Mouse (Mus musculus): ENCODE data around the gene Sntg2. TPM values are rescaled to one million over a fixed set of nuclear protein-coding genes. Genes with fewer than 3 reads are reported as not detected.

The Sntg2 gene
- polyA plus RNA-seq, 1 experiment = not detected

DNA sequence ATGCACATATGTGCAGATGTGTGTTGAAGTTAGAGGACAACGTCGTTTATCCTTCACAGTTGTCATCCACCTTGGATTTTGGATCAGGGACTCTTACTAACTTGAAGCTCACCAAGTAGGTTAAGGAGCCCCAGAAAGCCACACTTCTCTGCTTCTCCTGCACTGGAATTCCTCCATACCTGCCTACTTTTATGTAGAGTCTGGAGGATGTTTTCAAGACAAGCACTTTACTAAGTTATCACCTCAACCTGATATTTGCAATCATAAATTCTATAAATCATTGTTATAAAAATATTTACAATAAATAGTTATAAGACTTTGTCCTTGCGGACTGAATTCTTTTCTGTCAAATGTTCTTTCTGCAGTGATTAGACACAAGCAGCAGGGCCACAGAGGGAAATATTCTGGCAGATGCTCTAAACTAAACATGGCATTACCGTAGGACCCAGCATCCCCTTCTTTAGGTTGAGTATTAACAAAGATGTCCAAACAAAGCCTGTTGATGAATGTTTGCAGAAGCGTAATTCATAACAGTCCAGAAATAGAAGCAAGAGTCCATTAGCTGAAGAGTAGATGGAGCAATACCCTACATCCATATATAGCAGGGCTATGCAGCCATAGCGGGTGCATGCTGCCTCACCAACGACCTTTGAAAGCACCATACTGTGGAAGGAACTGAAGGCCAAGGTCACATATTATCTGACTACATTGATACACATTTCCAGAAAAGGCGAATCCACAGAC lies 100.8 kb downstream of the Sntg2 start:
- no peaks in the 10 kb centered on the region for H3K79me2 ChIP-seq (ENCODE audit: control insufficient read depth, insufficient read depth)
- H3K27me3 ChIP-seq (ENCODE audit: control insufficient read depth, insufficient read depth, insufficient read length) = no peaks in the 10 kb centered on the region
- TF ChIP-seq USF1 (IDR thresholded peaks at IDR 0.05; ENCODE audit: low read depth) (no peak), TCF3 (IDR thresholded peaks at IDR 0.05; ENCODE audit: insufficient read length, low read depth) (no peak), MYOG (IDR thresholded peaks at IDR 0.05; ENCODE audit: control insufficient read depth in 1 of 3, insufficient read depth in 1 of 3, insufficient read length in 2 of 3, low read depth in 2 of 3) (no peak), CEBPB (IDR thresholded peaks at IDR 0.05; ENCODE audit: insufficient read depth, poor library complexity, severe bottlenecking) (no peak), MYOD1 (IDR thresholded peaks at IDR 0.05; ENCODE audit: control insufficient read depth in 1 of 3, insufficient read length in 2 of 3, low read depth in 2 of 3) (no peak), MAX (IDR thresholded peaks at IDR 0.05; ENCODE audit: low read depth) (no peak), POLR2AphosphoS2 (IDR thresholded peaks at IDR 0.05; ENCODE audit: insufficient read length, low read depth) (no peak), E2F4 (IDR thresholded peaks at IDR 0.05; ENCODE audit: insufficient read depth) (no peak), REST (IDR thresholded peaks at IDR 0.05; ENCODE audit: insufficient read depth, insufficient read length) (no peak), TCF12 (IDR thresholded peaks at IDR 0.05; ENCODE audit: insufficient read depth, poor library complexity, severe bottlenecking) (no peak), SRF (IDR thresholded peaks at IDR 0.05; ENCODE audit: control insufficient read depth, insufficient read length, low read depth) (no peak), POLR2A (IDR thresholded peaks at IDR 0.05; ENCODE audit: insufficient read length, low read depth) (no peak)
- no peak overlapping the region for H3ac ChIP-seq (ENCODE audit: control insufficient read depth, insufficient read length)
- no peak overlapping the region for H3K4me3 ChIP-seq
- no peak overlapping the region for H3K4me2 ChIP-seq (ENCODE audit: low read depth)
- H3K36me3 ChIP-seq (ENCODE audit: control insufficient read depth, insufficient read depth) = no peaks in the 10 kb centered on the region

- H3K36me3 ChIP-seq (ENCODE audit: control insufficient read depth, insufficient read depth) = no peaks in the 10 kb centered on the region
- no peaks in the 10 kb centered on the region for H3K79me2 ChIP-seq (ENCODE audit: control insufficient read depth, insufficient read depth)
- H3ac ChIP-seq (ENCODE audit: control insufficient read depth, insufficient read length) = no peak overlapping the region
- no peak for TF ChIP-seq TCF12 (IDR thresholded peaks at IDR 0.05; ENCODE audit: insufficient read depth, poor library complexity, severe bottlenecking)
- no peak for TF ChIP-seq MAX (IDR thresholded peaks at IDR 0.05; ENCODE audit: low read depth)
- no peak for TF ChIP-seq REST (IDR thresholded peaks at IDR 0.05; ENCODE audit: insufficient read depth, insufficient read length)
- no peak overlapping the region for H3K4me2 ChIP-seq (ENCODE audit: low read depth)
- no peak overlapping the region for H3K4me3 ChIP-seq
- no peaks in the 10 kb centered on the region for H3K27me3 ChIP-seq (ENCODE audit: control insufficient read depth, insufficient read depth, insufficient read length)
These were observed 109.0 kb downstream of the Sntg2 start for GRCm38 (mm10) chr12:30264206-30264605.

DNA sequence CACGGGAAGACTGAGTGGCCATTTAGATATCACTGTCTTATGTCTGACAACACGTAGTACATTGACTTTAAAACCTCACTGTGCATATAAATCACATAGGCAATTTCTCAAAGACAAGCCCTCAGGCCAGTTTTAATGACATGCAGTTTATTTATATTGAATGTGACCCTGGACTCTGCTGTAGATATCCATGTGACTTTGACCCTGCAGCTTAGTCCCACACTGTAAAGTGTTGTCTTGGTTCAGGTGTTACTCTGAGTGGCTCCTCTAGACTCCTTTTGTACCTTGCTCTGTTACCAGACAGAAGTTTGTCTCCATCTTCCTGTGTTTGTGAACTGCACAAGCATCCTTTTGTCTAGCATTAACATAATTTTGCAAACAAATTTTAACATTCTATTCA lies 112.0 kb downstream of the Sntg2 start:
- Histone ChIP-seq H3K4me3 (no peak overlapping the region), H3ac (ENCODE audit: control insufficient read depth, insufficient read length) (no peak overlapping the region), H3K27me3 (ENCODE audit: control insufficient read depth, insufficient read depth, insufficient read length) (no peaks in the 10 kb centered on the region), H3K79me2 (ENCODE audit: control insufficient read depth, insufficient read depth) (no peaks in the 10 kb centered on the region), H3K4me2 (ENCODE audit: low read depth) (no peak overlapping the region), H3K36me3 (ENCODE audit: control insufficient read depth, insufficient read depth) (no peaks in the 10 kb centered on the region)
- TF ChIP-seq USF1 (IDR thresholded peaks at IDR 0.05; ENCODE audit: low read depth) = no peak
- TF ChIP-seq MYOD1 (IDR thresholded peaks at IDR 0.05; ENCODE audit: control insufficient read depth in 1 of 3, insufficient read length in 2 of 3, low read depth in 2 of 3) = no peak
- no peak for TF ChIP-seq MAX (IDR thresholded peaks at IDR 0.05; ENCODE audit: low read depth)
- no peak for TF ChIP-seq REST (IDR thresholded peaks at IDR 0.05; ENCODE audit: insufficient read depth, insufficient read length)
- no peak for TF ChIP-seq MYOG (IDR thresholded peaks at IDR 0.05; ENCODE audit: control insufficient read depth in 1 of 3, insufficient read depth in 1 of 3, insufficient read length in 2 of 3, low read depth in 2 of 3)
- TF ChIP-seq TCF3 (IDR thresholded peaks at IDR 0.05; ENCODE audit: insufficient read length, low read depth) = no peak
- TF ChIP-seq POLR2A (IDR thresholded peaks at IDR 0.05; ENCODE audit: insufficient read length, low read depth) = no peak
- no peak for TF ChIP-seq E2F4 (IDR thresholded peaks at IDR 0.05; ENCODE audit: insufficient read depth)
- no peak for TF ChIP-seq SRF (IDR thresholded peaks at IDR 0.05; ENCODE audit: control insufficient read depth, insufficient read length, low read depth)
- TF ChIP-seq TCF12 (IDR thresholded peaks at IDR 0.05; ENCODE audit: insufficient read depth, poor library complexity, severe bottlenecking) = no peak

- no peaks in the 10 kb centered on the region for H3K36me3 ChIP-seq (ENCODE audit: control insufficient read depth, insufficient read depth)
- H3K79me2 ChIP-seq (ENCODE audit: control insufficient read depth, insufficient read depth) = no peaks in the 10 kb centered on the region
- H3K4me2 ChIP-seq (ENCODE audit: low read depth) = no peak overlapping the region
- H3ac ChIP-seq (ENCODE audit: control insufficient read depth, insufficient read length) = no peak overlapping the region
- H3K4me3 ChIP-seq = no peak overlapping the region
- H3K27me3 ChIP-seq (ENCODE audit: control insufficient read depth, insufficient read depth, insufficient read length) = no peaks in the 10 kb centered on the region
- TF ChIP-seq MYOG (IDR thresholded peaks at IDR 0.05; ENCODE audit: control insufficient read depth in 1 of 3, insufficient read depth in 1 of 3, insufficient read length in 2 of 3, low read depth in 2 of 3) = no peak
- no peak for TF ChIP-seq TCF3 (IDR thresholded peaks at IDR 0.05; ENCODE audit: insufficient read length, low read depth)
- no peak for TF ChIP-seq MYOD1 (IDR thresholded peaks at IDR 0.05; ENCODE audit: control insufficient read depth in 1 of 3, insufficient read length in 2 of 3, low read depth in 2 of 3)
- TF ChIP-seq SRF (IDR thresholded peaks at IDR 0.05; ENCODE audit: control insufficient read depth, insufficient read length, low read depth) = no peak
- no peak for TF ChIP-seq MAX (IDR thresholded peaks at IDR 0.05; ENCODE audit: low read depth)
- TF ChIP-seq POLR2A (IDR thresholded peaks at IDR 0.05; ENCODE audit: insufficient read length, low read depth) = no peak
- no peak for TF ChIP-seq CEBPB (IDR thresholded peaks at IDR 0.05; ENCODE audit: insufficient read depth, poor library complexity, severe bottlenecking)
- TF ChIP-seq E2F4 (IDR thresholded peaks at IDR 0.05; ENCODE audit: insufficient read depth) = no peak
- TF ChIP-seq USF1 (IDR thresholded peaks at IDR 0.05; ENCODE audit: low read depth) = no peak
- TF ChIP-seq TCF12 (IDR thresholded peaks at IDR 0.05; ENCODE audit: insufficient read depth, poor library complexity, severe bottlenecking) = no peak
- TF ChIP-seq REST (IDR thresholded peaks at IDR 0.05; ENCODE audit: insufficient read depth, insufficient read length) = no peak
- no peak for TF ChIP-seq POLR2AphosphoS2 (IDR thresholded peaks at IDR 0.05; ENCODE audit: insufficient read length, low read depth)
These were observed 114.5 kb downstream of the Sntg2 start for GRCm38 (mm10) chr12:30258641-30259040.

- TF ChIP-seq MYOD1 (IDR thresholded peaks at IDR 0.05; ENCODE audit: control insufficient read depth in 1 of 3, insufficient read length in 2 of 3, low read depth in 2 of 3) (no peak), SRF (IDR thresholded peaks at IDR 0.05; ENCODE audit: control insufficient read depth, insufficient read length, low read depth) (no peak), USF1 (IDR thresholded peaks at IDR 0.05; ENCODE audit: low read depth) (no peak), REST (IDR thresholded peaks at IDR 0.05; ENCODE audit: insufficient read depth, insufficient read length) (no peak), MAX (IDR thresholded peaks at IDR 0.05; ENCODE audit: low read depth) (no peak), E2F4 (IDR thresholded peaks at IDR 0.05; ENCODE audit: insufficient read depth) (no peak), TCF12 (IDR thresholded peaks at IDR 0.05; ENCODE audit: insufficient read depth, poor library complexity, severe bottlenecking) (no peak), POLR2AphosphoS2 (IDR thresholded peaks at IDR 0.05; ENCODE audit: insufficient read length, low read depth) (no peak), MYOG (IDR thresholded peaks at IDR 0.05; ENCODE audit: control insufficient read depth in 1 of 3, insufficient read depth in 1 of 3, insufficient read length in 2 of 3, low read depth in 2 of 3) (no peak), CEBPB (IDR thresholded peaks at IDR 0.05; ENCODE audit: insufficient read depth, poor library complexity, severe bottlenecking) (no peak), TCF3 (IDR thresholded peaks at IDR 0.05; ENCODE audit: insufficient read length, low read depth) (no peak), POLR2A (IDR thresholded peaks at IDR 0.05; ENCODE audit: insufficient read length, low read depth) (no peak)
- Histone ChIP-seq H3K79me2 (ENCODE audit: control insufficient read depth, insufficient read depth) (no peaks in the 10 kb centered on the region), H3K36me3 (ENCODE audit: control insufficient read depth, insufficient read depth) (no peaks in the 10 kb centered on the region), H3ac (ENCODE audit: control insufficient read depth, insufficient read length) (no peak overlapping the region), H3K27me3 (ENCODE audit: control insufficient read depth, insufficient read depth, insufficient read length) (no peaks in the 10 kb centered on the region), H3K4me3 (no peak overlapping the region), H3K4me2 (ENCODE audit: low read depth) (no peak overlapping the region)
These were observed 115.5 kb downstream of the Sntg2 start for GRCm38 (mm10) chr12:30257664-30258063.

Measured in myocyte (in vitro differentiated cells).